Mouse (Mus musculus): ENCODE results near the gene Prr5.

GRCm38 (mm10) chr15:84712566-84713405, 43.4 kb downstream of the Prr5 start:
- TF ChIP-seq CTCF (IDR thresholded peaks at IDR 0.05; ENCODE audit: low read depth) (no peak), EP300 (IDR thresholded peaks at IDR 0.05; ENCODE audit: low read depth) (no peak)
